Mouse (Mus musculus) frontal cortex, postnatal 25 days (tissue): ENCODE measurements at regions not wholly inside any gene's neighbourhood (a gene's known extent, or its start where the extent isn't known, plus 50 kb on each side); places are given as distances from the start of the nearest gene placed in this dataset.

ENCODE experiments used
- DNase-seq, 2 experiments: peaks; one replicate each; pipeline ENCODE4 v3.0.0; 2022; ENCODE audit warnings: low spot score in 2 of 2

- DNase-seq = peak; percentile 77 to 82
These were observed 54.0 kb upstream of the Ets2 start for GRCm38 (mm10) chr16:95647854-95648253.

- no peak for DNase-seq
These were observed 56.6 kb upstream of the Erg start for GRCm38 (mm10) chr16:95642784-95643590.

- no peak for DNase-seq
These were observed 54.3 kb upstream of the Erg start for GRCm38 (mm10) chr16:95640670-95641069.

GRCm38 (mm10) chr16:95639677-95640076 is 53.3 kb upstream of the Erg start:
- DNase-seq = no peak

DNA sequence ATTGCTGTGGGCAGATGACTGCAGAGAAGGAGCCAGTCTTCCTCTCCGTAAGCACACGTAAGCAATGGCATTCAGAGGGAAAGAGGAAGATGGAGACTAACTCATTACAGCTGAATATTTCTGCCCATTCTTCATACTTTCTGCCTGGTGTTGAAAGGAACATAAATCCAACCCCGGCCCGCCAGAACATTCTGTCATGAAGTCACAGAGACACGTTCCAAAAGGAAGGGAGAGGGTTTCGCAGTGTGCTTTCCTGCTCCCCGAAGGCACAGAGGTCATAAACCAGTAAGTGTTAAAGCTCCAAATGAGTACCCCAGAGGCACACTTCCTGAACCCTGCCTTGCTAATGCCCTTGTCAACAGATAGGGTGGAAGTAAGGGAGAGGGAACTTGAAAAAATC is 51.5 kb upstream of the Erg start:
- DNase-seq = no peak

DNA sequence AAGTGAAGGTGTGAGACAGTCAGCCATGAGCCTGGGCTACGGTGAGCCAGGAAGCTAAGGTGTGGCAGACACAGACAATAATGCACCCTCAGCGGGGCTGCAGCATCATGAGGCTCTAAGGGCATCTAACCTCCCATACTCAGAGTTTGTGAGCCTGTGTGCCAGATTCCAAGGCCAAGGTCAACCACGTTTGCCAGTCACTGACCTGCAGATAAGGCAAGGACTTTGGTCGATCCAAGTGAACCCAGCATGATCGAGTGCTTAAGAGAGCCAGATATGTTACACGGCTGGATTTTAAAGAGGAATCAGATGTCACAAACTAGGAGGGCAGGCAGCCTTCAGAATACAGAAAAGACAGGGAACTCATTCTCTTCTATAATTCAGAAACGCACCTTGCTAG is 50.2 kb upstream of the Erg start:
- DNase-seq = no peak
